Mouse (Mus musculus) gonadal fat pad, adult 2 months (tissue): ENCODE measurements at regions not wholly inside any gene's neighbourhood (a gene's known extent, or its start where the extent isn't known, plus 50 kb on each side); places are given as distances from the start of the nearest gene placed in this dataset.

Experiments
- DNase-seq: peaks from one replicate; pipeline ENCODE4 v3.0.0-alpha.2; 2012; ENCODE audit warnings: low read depth

- DNase-seq, result no peak
Measured at GRCm38 (mm10) chr11:24789120-24789519, 711.3 kb downstream of the Bcl11a start.

GRCm38 (mm10) chr11:24795510-24796211 is 717.8 kb downstream of the Bcl11a start:
- DNase-seq, result no peak

- no peak for DNase-seq
Measured at GRCm38 (mm10) chr11:24804623-24805023, 726.8 kb downstream of the Bcl11a start.

DNA sequence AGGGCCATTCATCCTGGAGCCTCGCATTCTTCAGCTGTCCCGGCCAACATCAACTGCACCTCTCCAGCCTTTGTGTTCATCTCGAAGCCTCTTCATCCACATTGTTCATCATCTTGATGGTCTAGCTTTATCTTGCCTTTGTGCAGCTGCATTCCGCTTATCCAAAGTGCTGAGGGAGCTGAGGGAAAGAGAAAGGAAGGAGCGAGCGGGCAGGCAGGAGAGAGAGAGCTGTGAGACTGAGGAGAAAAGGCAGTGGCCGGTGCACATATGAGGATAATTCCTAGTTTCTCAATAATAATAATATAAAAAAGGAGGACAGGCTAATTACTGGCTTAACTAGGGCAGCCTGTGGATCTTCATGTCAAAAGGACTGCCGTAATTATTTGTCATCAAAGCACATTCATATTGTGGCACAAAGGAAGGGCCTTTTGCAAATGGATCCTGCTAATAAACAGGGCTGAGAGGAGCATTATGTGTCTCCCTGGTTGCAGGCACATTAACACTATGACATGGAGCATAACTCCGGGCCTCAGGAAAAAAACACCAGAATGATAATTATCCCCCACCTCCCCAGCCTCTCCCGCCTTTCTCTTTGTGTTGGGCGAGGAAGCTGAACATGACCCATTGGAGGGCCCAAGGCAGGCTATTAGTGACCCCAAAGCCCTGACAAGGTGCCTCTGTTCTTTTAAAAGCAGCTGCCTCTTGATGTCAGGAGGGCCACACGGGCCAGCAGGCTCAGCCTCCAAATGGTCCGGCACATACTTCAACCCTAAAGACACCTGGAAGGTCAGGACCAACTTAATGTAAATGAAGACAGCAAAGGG is 751.9 kb downstream of the Bcl11a start:
- no peak for DNase-seq

GRCm38 (mm10) chr11:24830484-24830883 is 752.6 kb downstream of the Bcl11a start:
- no peak for DNase-seq

DNA sequence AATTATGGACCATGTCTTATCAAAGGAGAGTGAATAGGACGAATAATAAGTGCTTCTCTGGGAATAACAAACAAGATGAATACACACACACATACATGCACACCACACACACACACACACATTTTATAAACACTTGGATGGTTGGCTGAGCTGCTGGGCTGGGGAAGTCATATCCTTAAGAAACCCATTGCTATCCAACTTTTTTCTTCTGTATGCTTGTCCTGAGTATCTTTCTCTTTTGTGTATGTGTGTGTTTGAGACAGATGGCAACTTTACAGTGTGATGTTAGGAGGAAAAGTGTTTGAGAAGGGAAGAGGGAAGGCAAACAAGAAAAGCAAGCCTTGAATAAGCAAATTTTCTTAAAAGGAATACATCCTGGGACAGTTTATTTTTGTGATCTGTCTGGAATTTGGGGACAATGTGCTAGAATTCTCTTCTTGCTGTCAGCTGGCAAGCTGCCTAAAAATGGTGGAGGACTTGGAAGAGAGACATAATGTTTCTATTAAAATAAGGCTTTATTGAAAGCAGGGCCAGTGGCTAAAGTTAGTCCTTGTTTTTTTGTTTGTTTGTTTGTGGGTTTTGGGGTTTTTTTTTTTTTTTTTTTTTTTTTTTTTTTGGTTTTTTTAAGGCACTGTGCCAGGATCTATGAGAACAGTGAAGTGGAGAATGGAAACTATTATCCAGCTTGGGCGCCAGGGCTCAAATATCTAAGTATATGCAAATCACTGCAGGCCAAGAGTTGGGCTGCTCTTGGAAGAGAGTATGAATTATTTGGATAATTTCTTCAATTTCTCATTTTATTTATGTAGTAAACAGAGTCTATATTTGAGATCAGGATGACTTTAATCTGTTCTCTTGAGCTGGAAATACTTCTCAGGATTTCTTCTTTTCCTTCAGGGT is 766.2 kb downstream of the Bcl11a start:
- no peak for DNase-seq

- no peak for DNase-seq
Measured at GRCm38 (mm10) chr11:24856991-24857390, 779.1 kb downstream of the Bcl11a start.

DNA sequence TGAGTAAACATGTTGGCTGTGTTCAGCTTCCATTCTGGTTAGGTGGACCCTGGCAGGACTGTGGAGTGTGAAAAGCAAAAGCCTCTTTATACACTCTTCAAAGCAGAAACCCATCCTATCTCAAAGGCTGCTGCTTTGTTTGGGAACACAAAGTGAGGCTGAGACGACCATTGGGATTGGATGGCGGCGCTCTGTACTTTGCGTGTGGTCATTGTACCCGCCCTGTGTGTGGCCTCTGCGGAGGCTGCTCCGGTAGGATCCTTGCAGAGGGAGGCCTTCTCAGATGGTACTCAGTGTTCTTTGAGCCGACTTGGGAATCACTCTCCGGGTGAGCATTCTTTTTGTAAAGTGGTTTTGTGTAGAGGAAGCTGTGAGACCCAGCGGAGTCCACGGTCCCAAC is 786.8 kb downstream of the Bcl11a start:
- DNase-seq, result no peak

DNA sequence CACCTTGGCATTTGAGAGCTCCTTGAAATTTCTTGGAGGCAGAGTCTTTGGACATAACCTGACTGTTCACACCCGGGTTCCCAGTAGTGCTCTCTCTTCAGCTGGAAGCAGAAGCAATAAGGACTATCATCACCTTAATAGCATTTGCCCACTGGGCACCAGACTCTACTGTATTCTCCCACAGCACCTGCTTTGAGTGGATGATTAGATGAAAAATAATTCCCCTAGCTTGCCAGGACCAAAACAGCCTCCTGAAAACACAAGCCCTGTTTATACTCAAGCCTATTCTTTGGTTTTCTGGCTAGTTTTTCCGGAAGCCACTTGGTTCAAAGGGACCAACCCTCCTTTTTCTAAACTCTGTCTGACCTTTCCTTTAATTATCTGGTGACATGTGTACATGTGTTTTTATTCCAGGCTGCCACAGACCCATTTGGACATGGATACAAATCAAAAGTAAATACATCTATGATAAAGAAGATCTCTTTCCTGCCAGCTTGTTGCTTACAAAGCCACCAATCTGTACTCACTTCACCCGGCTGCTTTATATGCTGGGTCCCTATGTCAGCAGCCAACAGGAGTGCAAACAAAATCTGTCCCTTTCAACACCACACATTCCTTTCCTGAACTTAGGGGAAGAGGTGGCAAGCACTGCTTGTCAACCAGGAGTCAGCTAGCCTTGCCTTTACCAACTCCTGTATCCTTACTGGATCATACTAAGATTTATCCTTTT is 787.4 kb downstream of the Bcl11a start:
- no peak for DNase-seq
